Mouse (Mus musculus): Measurements from ENCODE around the gene Wdr74. TPM values are rescaled to one million over a fixed set of nuclear protein-coding genes. Genes with fewer than 3 reads are reported as not detected.
A peak's percentile ranks its signal among the peaks of the same experiment; 100 is the strongest.

Wdr74 gene
- polyA plus RNA-seq, 1 experiment from 2014 or later = 54.1 TPM

GRCm38 (mm10) chr19:8774951-8775421 is 39.4 kb downstream of the Wdr74 start:
- no peak for ATAC-seq (ENCODE audit: extremely low read depth, insufficient number of reproducible peaks, low FRiP score, low TSS enrichment)
- Histone ChIP-seq H3K4me1 (peaks cover 38% of the 10 kb centered on the region), H3K27me3 (replicated peaks) (no peaks in the 10 kb centered on the region), H3K9ac (peak overlapping the region; percentile 93), H3K4me3 (peak overlapping the region; percentile 83), H3K27ac (replicated peaks) (peak overlapping the region; percentile 98), H3K36me3 (peaks cover 64% of the 10 kb centered on the region), H3K4me2 (peak overlapping the region; percentile 92), H3K9me3 (no peaks in the 10 kb centered on the region)
- 3% methylated on average over 20 of the region's 20 CpGs for WGBS

- Histone ChIP-seq H3K36me3 (peaks cover 36% of the 10 kb centered on the region), H3K4me1 (peaks cover 13% of the 10 kb centered on the region), H3K4me2 (peak within 1 kb of the TSS; percentile 81), H3K4me3 (peak within 1 kb of the TSS; percentile 81), H3K27me3 (replicated peaks) (no peaks in the 10 kb centered on the region), H3K9ac (peak within 1 kb of the TSS; percentile 89), H3K9me3 (no peaks in the 10 kb centered on the region), H3K27ac (replicated peaks) (peak within 1 kb of the TSS; percentile 83)
- peak; percentile 96 for ATAC-seq (ENCODE audit: extremely low read depth, insufficient number of reproducible peaks, low FRiP score, low TSS enrichment)
- WGBS = 1% methylated on average over 32 of the region's 32 CpGs
These were observed 50.6 kb downstream of the Wdr74 start, which contains the start of gene Taf6l for GRCm38 (mm10) chr19:8786008-8786781. TSS of gene Taf6l (minus strand) at chr19:8786417.

GRCm38 (mm10) chr19:8788521-8788920 is 52.9 kb downstream of the Wdr74 start:
- H3K27me3 ChIP-seq (replicated peaks) = no peaks in the 10 kb centered on the region
- H3K4me1 ChIP-seq = peaks cover 13% of the 10 kb centered on the region
- ATAC-seq (ENCODE audit: extremely low read depth, insufficient number of reproducible peaks, low FRiP score, low TSS enrichment) = no peak
- H3K4me2 ChIP-seq = no peak overlapping the region
- H3K4me3 ChIP-seq = no peak overlapping the region
- H3K9ac ChIP-seq = no peak overlapping the region
- 30% methylated on average over 3 of the region's 3 CpGs for WGBS
- peaks cover 33% of the 10 kb centered on the region for H3K36me3 ChIP-seq
- H3K9me3 ChIP-seq = no peaks in the 10 kb centered on the region
- H3K27ac ChIP-seq (replicated peaks) = no peak overlapping the region

GRCm38 (mm10) chr19:8789171-8789570 is 53.5 kb downstream of the Wdr74 start:
- H3K27ac ChIP-seq (replicated peaks) = no peak overlapping the region
- WGBS = 74% methylated on average over 1 of the region's 1 CpGs
- no peak for ATAC-seq (ENCODE audit: extremely low read depth, insufficient number of reproducible peaks, low FRiP score, low TSS enrichment)

GRCm38 (mm10) chr19:8790171-8790570 is 54.5 kb downstream of the Wdr74 start:
- Histone ChIP-seq H3K27me3 (replicated peaks) (no peaks in the 10 kb centered on the region), H3K27ac (replicated peaks) (no peak overlapping the region), H3K4me3 (no peak overlapping the region), H3K36me3 (peaks cover 41% of the 10 kb centered on the region), H3K9ac (no peak overlapping the region), H3K9me3 (no peaks in the 10 kb centered on the region), H3K4me2 (no peak overlapping the region), H3K4me1 (peaks cover 8% of the 10 kb centered on the region)
- no peak for ATAC-seq (ENCODE audit: extremely low read depth, insufficient number of reproducible peaks, low FRiP score, low TSS enrichment)
- WGBS = 74% methylated on average over 7 of the region's 7 CpGs

More at GRCm38 (mm10) chr19:8789171-8789570, 53.5 kb downstream of the Wdr74 start:
- no peak overlapping the region for H3K4me2 ChIP-seq
- H3K36me3 ChIP-seq = peaks cover 34% of the 10 kb centered on the region
- H3K9me3 ChIP-seq = no peaks in the 10 kb centered on the region
- peaks cover 13% of the 10 kb centered on the region for H3K4me1 ChIP-seq
- no peak overlapping the region for H3K9ac ChIP-seq
- no peaks in the 10 kb centered on the region for H3K27me3 ChIP-seq (replicated peaks)
- no peak overlapping the region for H3K4me3 ChIP-seq

Small RNA genes lying within 50 kb of the gene (microRNA-seq; reads per million reads assigned to microRNA genes)
- gene Mir6992 = not detected

Other genes with a start within 250 kb of the Wdr74 start
- 0.04 and 0.06 TPM in 2 replicates for gene Slc22a8, start 144.6 kb upstream of the Wdr74 start, polyA plus RNA-seq (2015; fragmentation: Nextera tagmentation; extraction: Ambion mirVana)
- gene Slc22a6, start 117.8 kb upstream of the Wdr74 start, polyA plus RNA-seq (2015; fragmentation: Nextera tagmentation; extraction: Ambion mirVana) = not detected in 2 replicates
- 0.04 TPM in 1 of 2 replicates, not detected in the other for gene Chrm1, start 72.0 kb upstream of the Wdr74 start, polyA plus RNA-seq (2015; fragmentation: Nextera tagmentation; extraction: Ambion mirVana)
- gene Slc3a2, start 12.5 kb upstream of the Wdr74 start, polyA plus RNA-seq (2015; fragmentation: Nextera tagmentation; extraction: Ambion mirVana) = 72.8 and 74.8 TPM in 2 replicates
- 1.3 and 1.4 TPM in 2 replicates for gene 1700092M07Rik, start 4.9 kb downstream of the Wdr74 start, polyA plus RNA-seq (2015; fragmentation: Nextera tagmentation; extraction: Ambion mirVana)
- 81.1 and 87.5 TPM in 2 replicates for gene Stx5a, start 5.6 kb downstream of the Wdr74 start, polyA plus RNA-seq (2015; fragmentation: Nextera tagmentation; extraction: Ambion mirVana)
- gene Nxf1, start 21.2 kb downstream of the Wdr74 start, polyA plus RNA-seq (2015; fragmentation: Nextera tagmentation; extraction: Ambion mirVana) = 123 and 124 TPM in 2 replicates
- gene Tmem223, start 35.2 kb downstream of the Wdr74 start, polyA plus RNA-seq (2015; fragmentation: Nextera tagmentation; extraction: Ambion mirVana) = 154 and 167 TPM in 2 replicates
- gene Tmem179b, start 38.6 kb downstream of the Wdr74 start, polyA plus RNA-seq (2015; fragmentation: Nextera tagmentation; extraction: Ambion mirVana) = 54.5 and 60.7 TPM in 2 replicates
- 18.2 and 19.6 TPM in 2 replicates for gene Taf6l, start 50.6 kb downstream of the Wdr74 start, polyA plus RNA-seq (2015; fragmentation: Nextera tagmentation; extraction: Ambion mirVana)
- 129 and 143 TPM in 2 replicates for gene Polr2g, start 62.8 kb downstream of the Wdr74 start, polyA plus RNA-seq (2015; fragmentation: Nextera tagmentation; extraction: Ambion mirVana)
- 3.7 and 3.9 TPM in 2 replicates for gene Zbtb3, start 66.7 kb downstream of the Wdr74 start, polyA plus RNA-seq (2015; fragmentation: Nextera tagmentation; extraction: Ambion mirVana)
- gene Ttc9c, start 83.5 kb downstream of the Wdr74 start, polyA plus RNA-seq (2015; fragmentation: Nextera tagmentation; extraction: Ambion mirVana) = 32.9 and 38.9 TPM in 2 replicates
- 2.9 TPM in 2 replicates for gene Hnrnpul2, start 84.2 kb downstream of the Wdr74 start, polyA plus RNA-seq (2015; fragmentation: Nextera tagmentation; extraction: Ambion mirVana)
- not detected in 2 replicates for gene AC129217.1, start 93.9 kb downstream of the Wdr74 start, polyA plus RNA-seq (2015; fragmentation: Nextera tagmentation; extraction: Ambion mirVana)
- gene Bscl2, start 101.6 kb downstream of the Wdr74 start, polyA plus RNA-seq (2015; fragmentation: Nextera tagmentation; extraction: Ambion mirVana) = 44.6 and 45.3 TPM in 2 replicates
- gene Gng3, start 103.4 kb downstream of the Wdr74 start, polyA plus RNA-seq (2015; fragmentation: Nextera tagmentation; extraction: Ambion mirVana) = 2.2 TPM in 2 replicates
- gene Lrrn4cl, start 114.9 kb downstream of the Wdr74 start, polyA plus RNA-seq (2015; fragmentation: Nextera tagmentation; extraction: Ambion mirVana) = 0.79 and 0.88 TPM in 2 replicates
- gene Ubxn1, start 135.7 kb downstream of the Wdr74 start, polyA plus RNA-seq (2015; fragmentation: Nextera tagmentation; extraction: Ambion mirVana) = 112 and 139 TPM in 2 replicates
- 56.6 and 62.6 TPM in 2 replicates for gene Uqcc3, start 145.1 kb downstream of the Wdr74 start, polyA plus RNA-seq (2015; fragmentation: Nextera tagmentation; extraction: Ambion mirVana)
- gene Lbhd1, start 147.9 kb downstream of the Wdr74 start, polyA plus RNA-seq (2015; fragmentation: Nextera tagmentation; extraction: Ambion mirVana) = 48.2 and 49.5 TPM in 2 replicates
- gene Gm49403, start 148.1 kb downstream of the Wdr74 start, polyA plus RNA-seq (2015; fragmentation: Nextera tagmentation; extraction: Ambion mirVana) = not detected in 2 replicates
- gene 1810009A15Rik, start 153.0 kb downstream of the Wdr74 start, polyA plus RNA-seq (2015; fragmentation: Nextera tagmentation; extraction: Ambion mirVana) = 61.9 and 71.3 TPM in 2 replicates
- gene Gm49416, start 153.1 kb downstream of the Wdr74 start, polyA plus RNA-seq (2015; fragmentation: Nextera tagmentation; extraction: Ambion mirVana) = not detected in 2 replicates
- gene Ints5, start 157.2 kb downstream of the Wdr74 start, polyA plus RNA-seq (2015; fragmentation: Nextera tagmentation; extraction: Ambion mirVana) = 23.9 and 25.5 TPM in 2 replicates
- 63.5 and 63.8 TPM in 2 replicates for gene Ganab, start 162.2 kb downstream of the Wdr74 start, polyA plus RNA-seq (2015; fragmentation: Nextera tagmentation; extraction: Ambion mirVana)
- 40.6 and 41.4 TPM in 2 replicates for gene B3gat3, start 184.5 kb downstream of the Wdr74 start, polyA plus RNA-seq (2015; fragmentation: Nextera tagmentation; extraction: Ambion mirVana)
- 2.4 and 2.7 TPM in 2 replicates for gene Rom1, start 193.5 kb downstream of the Wdr74 start, polyA plus RNA-seq (2015; fragmentation: Nextera tagmentation; extraction: Ambion mirVana)
- gene Eml3, start 193.7 kb downstream of the Wdr74 start, polyA plus RNA-seq (2015; fragmentation: Nextera tagmentation; extraction: Ambion mirVana) = 14.4 and 14.9 TPM in 2 replicates
- 83.6 and 88.0 TPM in 2 replicates for gene Mta2, start 206.0 kb downstream of the Wdr74 start, polyA plus RNA-seq (2015; fragmentation: Nextera tagmentation; extraction: Ambion mirVana)
- 16.3 and 17.1 TPM in 2 replicates for gene Tut1, start 218.0 kb downstream of the Wdr74 start, polyA plus RNA-seq (2015; fragmentation: Nextera tagmentation; extraction: Ambion mirVana)
- 251 and 281 TPM in 2 replicates for gene Eef1g, start 231.2 kb downstream of the Wdr74 start, polyA plus RNA-seq (2015; fragmentation: Nextera tagmentation; extraction: Ambion mirVana)